Mouse (Mus musculus) embryonic facial prominence, embryonic 15.5 days (tissue): ENCODE data around the gene Fmnl2. TPM values are rescaled to one million over a fixed set of nuclear protein-coding genes. Genes with fewer than 3 reads are reported as not detected.

Source experiments
- ATAC-seq: fragments of 200-750 bp; cut with Nextera tagmentation; 2 replicates; pipeline ENCODE4 v1.8.0; 2017; ENCODE audit warnings: low read depth, moderate TSS enrichment; ENCODE audit not compliant: insufficient number of reproducible peaks, low FRiP score, low TSS enrichment
- H3K27ac ChIP-seq: fragments of 300-500 bp; sonication (generic); replicated peaks from 2 replicates; pipeline ENCODE4 v1.5.1; 2015; ENCODE audit warnings: mild to moderate bottlenecking, inconsistent platforms
- H3K27me3 ChIP-seq: fragments of 300-500 bp; sonication (generic); 2 replicates; pipeline ENCODE4 v1.6.1; 2015; ENCODE audit warnings: inconsistent platforms
- H3K36me3 ChIP-seq: fragments of 300-500 bp; sonication (generic); 2 replicates; pipeline ENCODE4 v1.6.1; 2015; ENCODE audit warnings: mild to moderate bottlenecking, inconsistent platforms
- H3K4me1 ChIP-seq: fragments of 300-500 bp; sonication (generic); 2 replicates; pipeline ENCODE4 v1.6.1; 2015; ENCODE audit warnings: inconsistent platforms
- H3K4me2 ChIP-seq: fragments of 300-500 bp; sonication (generic); replicated peaks from 2 replicates; pipeline ENCODE4 v1.6.1; 2015; ENCODE audit warnings: mild to moderate bottlenecking, inconsistent platforms
- H3K4me3 ChIP-seq: fragments of 300-500 bp; sonication (generic); replicated peaks from 2 replicates; pipeline ENCODE4 v1.5.1; 2015; ENCODE audit warnings: mild to moderate bottlenecking, inconsistent platforms
- H3K9ac ChIP-seq: fragments of 300-500 bp; sonication (generic); 2 replicates; pipeline ENCODE4 v1.6.1; 2015; ENCODE audit warnings: inconsistent platforms
- H3K9me3 ChIP-seq: fragments of 300-500 bp; sonication (generic); replicated peaks from 2 replicates; pipeline ENCODE4 v1.6.1; 2016; ENCODE audit warnings: inconsistent platforms
- WGBS: fragments of 180-500 bp; shearing (Covaris S2); methylation state at CpG from one replicate; pipeline ENCODE4 v1.1.7; 2015; 5-methylcytosine and 5-hydroxymethylcytosine counted together
- polyA plus RNA-seq: library from polyadenylated mRNA; unstranded; fragments of >200 nt; fragmentation: Nextera tagmentation; extraction: Ambion mirVana; gene quantifications from 2 replicates; pipeline ENCODE4 v1.2.1, GENCODE M21; 2015

Fmnl2 gene
- polyA plus RNA-seq, 1 experiment from 2014 or later, result 8.1 TPM

DNA sequence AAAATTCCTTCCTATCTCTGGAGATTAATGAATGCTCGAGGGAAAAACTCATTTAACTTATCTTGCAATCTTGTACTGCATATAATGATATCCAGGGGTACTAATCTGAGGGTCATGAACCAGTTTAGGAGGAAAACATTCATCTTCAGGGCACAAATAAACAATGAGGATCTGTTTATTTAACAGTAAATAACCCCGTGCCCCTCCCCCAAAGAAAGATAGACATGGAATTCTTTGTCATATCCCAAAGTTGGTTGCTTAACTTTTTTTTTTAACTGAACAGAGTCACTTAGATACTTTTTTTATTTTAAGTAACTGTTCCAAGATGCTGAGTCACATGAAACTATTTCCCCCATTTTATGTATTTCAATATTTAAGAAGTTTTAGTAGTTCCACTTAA is 155.4 kb downstream of the Fmnl2 start:
- Histone ChIP-seq H3K4me3 (no peak overlapping the region), H3K9ac (no peak overlapping the region), H3K9me3 (no peaks in the 10 kb centered on the region), H3K4me1 (peaks cover 7% of the 10 kb centered on the region; the same call in 1 of the 2 replicates), H3K27ac (no peak overlapping the region), H3K27me3 (no peaks in the 10 kb centered on the region), H3K4me2 (no peak overlapping the region), H3K36me3 (no peaks in the 10 kb centered on the region)
- 45% methylated on average over 2 of the region's 2 CpGs for WGBS
- ATAC-seq, result no peak

DNA sequence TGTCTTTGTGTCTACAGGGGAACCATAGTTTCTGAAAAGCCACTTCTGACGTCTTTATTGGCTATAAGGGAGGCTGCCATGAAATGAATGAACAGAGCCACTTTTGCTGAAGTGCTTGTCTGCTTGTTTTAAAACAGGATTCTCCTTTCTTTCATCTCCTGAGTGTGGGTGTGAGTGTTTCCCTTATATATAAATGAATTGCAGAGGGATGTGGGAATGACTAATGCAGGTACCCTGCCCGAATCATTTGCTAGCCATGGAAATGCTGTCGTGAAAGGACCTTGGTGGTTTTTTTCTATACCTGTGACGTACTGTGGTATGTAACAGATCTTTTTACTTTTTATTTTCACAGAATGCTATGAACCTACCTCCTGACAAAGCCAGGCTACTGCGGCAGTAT is 156.8 kb downstream of the Fmnl2 start:
- ATAC-seq, result no peak
- no peak overlapping the region for H3K27ac ChIP-seq
- H3K4me3 ChIP-seq, result no peak overlapping the region
- H3K36me3 ChIP-seq, result no peaks in the 10 kb centered on the region
- no peaks in the 10 kb centered on the region for H3K27me3 ChIP-seq
- no peak overlapping the region for H3K9ac ChIP-seq
- peaks cover 4% of the 10 kb centered on the region; the same call in 1 of the 2 replicates for H3K4me1 ChIP-seq
- no peak overlapping the region for H3K4me2 ChIP-seq
- WGBS, result 85% methylated on average over 5 of the region's 5 CpGs
- H3K9me3 ChIP-seq, result no peaks in the 10 kb centered on the region

DNA sequence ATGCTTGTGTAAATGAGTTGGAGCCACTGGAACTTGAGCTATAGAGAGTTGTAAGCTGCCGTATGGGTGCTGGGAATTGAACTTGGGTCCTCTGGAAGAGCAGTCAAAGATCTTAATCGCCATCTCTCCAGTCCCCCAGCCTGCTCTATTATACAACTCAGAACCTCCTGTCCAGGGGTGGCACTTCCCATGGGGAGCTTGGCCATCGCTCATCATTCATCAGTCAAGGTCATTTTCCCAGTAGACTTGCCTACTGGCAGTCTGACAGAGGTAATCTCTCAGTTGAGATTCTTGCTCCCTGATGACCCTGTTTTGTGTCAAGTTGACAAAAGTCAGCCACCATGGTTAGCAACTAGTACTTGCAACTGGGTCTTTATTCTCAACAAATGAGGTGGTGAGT is 165.3 kb downstream of the Fmnl2 start:
- 94% methylated on average over 3 of the region's 3 CpGs for WGBS
- H3K4me3 ChIP-seq, result no peak overlapping the region

GRCm38 (mm10) chr2:53026056-53026769 is 168.6 kb downstream of the Fmnl2 start:
- Histone ChIP-seq H3K9me3 (no peaks in the 10 kb centered on the region), H3K9ac (no peak overlapping the region), H3K4me3 (no peak overlapping the region), H3K4me1 (peaks cover 17% of the 10 kb centered on the region), H3K36me3 (no peaks in the 10 kb centered on the region), H3K27ac (no peak overlapping the region), H3K4me2 (no peak overlapping the region), H3K27me3 (no peaks in the 10 kb centered on the region)
- ATAC-seq, result no peak
- 67% methylated on average over 5 of the region's 5 CpGs for WGBS

More for the DNA sequence above, 165.3 kb downstream of the Fmnl2 start:
- no peaks in the 10 kb centered on the region for H3K36me3 ChIP-seq
- no peak overlapping the region for H3K4me2 ChIP-seq
- H3K4me1 ChIP-seq, result no peaks in the 10 kb centered on the region
- H3K27ac ChIP-seq, result no peak overlapping the region
- no peak for ATAC-seq
- no peaks in the 10 kb centered on the region for H3K9me3 ChIP-seq
- H3K27me3 ChIP-seq, result no peaks in the 10 kb centered on the region
- H3K9ac ChIP-seq, result no peak overlapping the region

- Histone ChIP-seq H3K4me2 (no peak overlapping the region), H3K4me1 (peaks cover 22% of the 10 kb centered on the region), H3K36me3 (no peaks in the 10 kb centered on the region), H3K9me3 (no peaks in the 10 kb centered on the region), H3K27me3 (no peaks in the 10 kb centered on the region), H3K27ac (no peak overlapping the region), H3K9ac (no peak overlapping the region), H3K4me3 (no peak overlapping the region)
- 86% methylated on average over 1 of the region's 1 CpGs for WGBS
- ATAC-seq, result no peak
Observed at GRCm38 (mm10) chr2:53028868-53029267, 171.2 kb downstream of the Fmnl2 start.

DNA sequence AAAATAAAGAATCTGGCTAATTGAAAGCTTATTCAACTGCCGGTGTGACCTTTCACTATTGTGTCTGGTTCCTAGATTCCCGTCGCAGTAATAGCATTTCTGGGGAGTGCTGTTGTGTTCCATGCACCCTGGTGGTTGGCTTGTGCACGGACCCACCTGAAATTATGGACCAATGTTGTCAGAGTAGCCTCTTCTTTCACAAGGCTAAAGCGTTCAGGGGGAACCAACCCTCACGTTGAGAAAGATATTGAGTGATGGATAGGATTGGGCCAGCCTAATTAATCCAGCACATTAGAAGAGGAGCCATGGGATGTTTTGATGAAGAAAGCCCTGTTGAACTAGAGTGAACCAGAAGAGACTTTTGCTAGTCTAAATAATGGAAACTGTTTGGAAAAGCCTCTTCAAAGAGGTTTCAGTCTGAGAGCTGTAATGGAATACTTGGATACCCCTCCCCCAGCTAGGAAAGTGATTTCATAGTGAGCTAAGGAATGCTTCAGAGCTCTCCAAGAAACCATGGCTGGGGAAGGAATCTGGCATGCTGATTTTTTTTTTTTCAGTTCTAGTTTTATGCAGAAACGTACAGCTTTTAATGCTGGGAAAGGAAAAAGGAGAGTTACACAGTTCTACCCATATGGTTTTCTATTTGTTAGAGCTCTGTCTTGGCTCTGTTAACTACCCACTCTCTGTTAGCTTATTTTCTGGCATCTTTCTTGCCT is 172.2 kb downstream of the Fmnl2 start:
- Histone ChIP-seq H3K27me3 (no peaks in the 10 kb centered on the region), H3K4me3 (no peak overlapping the region), H3K27ac (peak overlapping the region; percentile 91), H3K4me2 (0 out of 2 replicates have a peak overlapping the region, but pooled peaks have one; percentile 19), H3K9ac (no peak overlapping the region), H3K9me3 (no peaks in the 10 kb centered on the region), H3K36me3 (no peaks in the 10 kb centered on the region), H3K4me1 (peaks cover 22% of the 10 kb centered on the region)
- WGBS, result 29% methylated on average over 7 of the region's 7 CpGs
- peak; percentile 84 for ATAC-seq

- 0 out of 2 replicates have a peak overlapping the region, but pooled peaks have one; percentile 10 for H3K4me2 ChIP-seq
- no peak overlapping the region for H3K9ac ChIP-seq
- H3K4me3 ChIP-seq, result no peak overlapping the region
- H3K27me3 ChIP-seq, result no peaks in the 10 kb centered on the region
- 34% methylated on average over 5 of the region's 5 CpGs for WGBS
- no peaks in the 10 kb centered on the region for H3K9me3 ChIP-seq
- H3K27ac ChIP-seq, result peak overlapping the region; percentile 91
- H3K36me3 ChIP-seq, result no peaks in the 10 kb centered on the region
- H3K4me1 ChIP-seq, result peaks cover 22% of the 10 kb centered on the region
- ATAC-seq, result peak; percentile 26; the same call in 1 of the 2 replicates
Observed at GRCm38 (mm10) chr2:53030432-53030826, 172.8 kb downstream of the Fmnl2 start.

DNA sequence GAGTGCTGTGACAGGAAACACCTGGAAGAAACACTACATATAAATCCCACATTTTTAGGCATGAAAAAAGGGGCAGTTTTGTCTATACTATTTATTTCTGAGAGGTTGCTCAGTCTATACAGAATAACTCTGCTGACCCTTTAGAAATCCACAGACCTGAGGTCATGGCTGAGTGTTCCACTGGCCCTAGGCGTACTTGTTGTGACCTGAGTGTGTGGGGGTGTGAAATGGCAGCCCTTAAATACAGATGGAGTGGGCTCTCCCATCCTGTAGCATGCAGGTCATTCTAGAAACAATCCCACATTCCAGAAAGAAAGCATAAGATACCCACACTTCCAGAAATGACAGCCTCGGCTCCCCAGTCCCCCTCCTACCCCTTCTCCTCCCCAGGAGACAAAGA is 180.6 kb downstream of the Fmnl2 start:
- WGBS, result 41% methylated on average over 2 of the region's 2 CpGs
- H3K4me3 ChIP-seq, result no peak overlapping the region
- H3K27me3 ChIP-seq, result no peaks in the 10 kb centered on the region
- H3K9me3 ChIP-seq, result no peaks in the 10 kb centered on the region
- H3K4me1 ChIP-seq, result peaks cover 22% of the 10 kb centered on the region
- no peak overlapping the region for H3K27ac ChIP-seq
- H3K36me3 ChIP-seq, result peaks cover 9% of the 10 kb centered on the region; the same call in 1 of the 2 replicates
- H3K4me2 ChIP-seq, result no peak overlapping the region
- no peak for ATAC-seq
- H3K9ac ChIP-seq, result no peak overlapping the region

- no peak overlapping the region for H3K9ac ChIP-seq
- H3K4me2 ChIP-seq, result no peak overlapping the region
- H3K4me1 ChIP-seq, result peaks cover 22% of the 10 kb centered on the region
- no peaks in the 10 kb centered on the region for H3K9me3 ChIP-seq
- peaks cover 9% of the 10 kb centered on the region; the same call in 1 of the 2 replicates for H3K36me3 ChIP-seq
- no peaks in the 10 kb centered on the region for H3K27me3 ChIP-seq
- H3K27ac ChIP-seq, result peak overlapping the region; percentile 28; the same call in 1 of the 2 replicates
- 23% methylated on average over 9 of the region's 9 CpGs for WGBS
- H3K4me3 ChIP-seq, result no peak overlapping the region
- ATAC-seq, result no peak
Observed at GRCm38 (mm10) chr2:53038737-53039136, 181.1 kb downstream of the Fmnl2 start.

GRCm38 (mm10) chr2:53047031-53047430 is 189.4 kb downstream of the Fmnl2 start:
- H3K27me3 ChIP-seq, result no peaks in the 10 kb centered on the region
- peaks cover 31% of the 10 kb centered on the region for H3K4me1 ChIP-seq
- 47% methylated on average over 6 of the region's 6 CpGs for WGBS
- peak; percentile 41; the same call in 1 of the 2 replicates for ATAC-seq
- H3K36me3 ChIP-seq, result peaks cover 6% of the 10 kb centered on the region; the same call in 1 of the 2 replicates
- H3K9ac ChIP-seq, result no peak overlapping the region
- H3K4me2 ChIP-seq, result no peak overlapping the region
- no peak overlapping the region for H3K4me3 ChIP-seq
- no peaks in the 10 kb centered on the region for H3K9me3 ChIP-seq
- no peak overlapping the region for H3K27ac ChIP-seq

DNA sequence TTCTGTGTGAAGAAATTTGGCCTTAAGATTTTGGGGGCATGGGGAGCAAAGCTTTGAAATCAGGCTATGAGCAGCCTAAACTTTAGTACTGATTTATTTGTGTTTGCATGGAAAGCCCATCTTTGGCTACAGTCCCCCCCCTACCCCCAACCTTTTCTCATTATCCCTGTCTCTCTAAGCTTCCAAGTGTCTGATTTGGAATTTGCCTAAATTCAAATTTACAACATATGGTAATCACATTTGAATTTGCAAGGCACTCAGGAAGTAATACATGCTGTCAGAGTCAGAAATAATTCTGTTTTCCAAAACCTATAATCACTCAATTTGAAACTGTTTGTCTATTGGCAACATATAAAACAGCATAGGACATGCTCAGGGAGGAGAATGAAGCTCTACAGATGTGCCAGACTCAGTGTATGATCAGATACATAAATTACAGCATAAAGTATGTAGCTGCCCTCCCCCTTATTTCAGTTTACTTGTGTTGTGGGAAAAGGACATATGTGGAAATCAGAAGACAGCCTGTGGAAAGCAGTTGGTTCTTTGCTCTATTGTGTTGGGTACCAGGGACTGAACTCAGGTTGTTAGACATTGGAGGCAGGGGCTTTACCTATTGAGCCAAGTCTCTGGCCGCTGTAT is 190.2 kb downstream of the Fmnl2 start:
- Histone ChIP-seq H3K36me3 (peaks cover 1% of the 10 kb centered on the region; the same call in 1 of the 2 replicates), H3K9ac (no peak overlapping the region), H3K9me3 (no peaks in the 10 kb centered on the region), H3K27ac (no peak overlapping the region), H3K4me1 (peaks cover 31% of the 10 kb centered on the region), H3K4me2 (no peak overlapping the region), H3K27me3 (no peaks in the 10 kb centered on the region), H3K4me3 (no peak overlapping the region)
- 96% methylated on average over 1 of the region's 1 CpGs for WGBS
- no peak for ATAC-seq
